Mouse (Mus musculus) adipocyte (in vitro differentiated cells): ENCODE measurements around the gene Mipep.

ENCODE experiments used
- DNase-seq: peaks from one replicate; pipeline ENCODE4 v3.0.0-alpha.2; 2016; ENCODE audit warnings: low spot score

Gene Mipep

GRCm38 (mm10) chr14:60802026-60802425 is 17.7 kb downstream of the Mipep start:
- DNase-seq = no peak

GRCm38 (mm10) chr14:60804978-60805377 is 20.6 kb downstream of the Mipep start:
- no peak for DNase-seq

- DNase-seq = peak; percentile 8
Measured at GRCm38 (mm10) chr14:60805871-60806270, 21.5 kb downstream of the Mipep start.

GRCm38 (mm10) chr14:60806891-60807344 is 22.5 kb downstream of the Mipep start:
- no peak for DNase-seq

- no peak for DNase-seq
Measured at GRCm38 (mm10) chr14:60809881-60810280, 25.5 kb downstream of the Mipep start.

- DNase-seq = no peak
Measured at GRCm38 (mm10) chr14:60811547-60811946, 27.2 kb downstream of the Mipep start.

GRCm38 (mm10) chr14:60815098-60815497 is 30.7 kb downstream of the Mipep start:
- no peak for DNase-seq

- DNase-seq = no peak
Measured at GRCm38 (mm10) chr14:60818045-60818444, 33.7 kb downstream of the Mipep start.

- no peak for DNase-seq
Measured at GRCm38 (mm10) chr14:60830096-60830495, 45.7 kb downstream of the Mipep start.

GRCm38 (mm10) chr14:60836709-60837108 is 52.3 kb downstream of the Mipep start:
- DNase-seq = no peak

- DNase-seq = no peak
Measured at GRCm38 (mm10) chr14:60839654-60840053, 55.3 kb downstream of the Mipep start.

GRCm38 (mm10) chr14:60841977-60842659 is 57.7 kb downstream of the Mipep start:
- DNase-seq = no peak

- no peak for DNase-seq
Measured at GRCm38 (mm10) chr14:60843596-60843995, 59.2 kb downstream of the Mipep start.

GRCm38 (mm10) chr14:60845261-60846045 is 61.1 kb downstream of the Mipep start:
- no peak for DNase-seq

- no peak for DNase-seq
Measured at GRCm38 (mm10) chr14:60846174-60846573, 61.8 kb downstream of the Mipep start.

GRCm38 (mm10) chr14:60848194-60848593 is 63.8 kb downstream of the Mipep start:
- no peak for DNase-seq

GRCm38 (mm10) chr14:60850101-60850500 is 65.7 kb downstream of the Mipep start:
- no peak for DNase-seq

GRCm38 (mm10) chr14:60851632-60852031 is 67.3 kb downstream of the Mipep start:
- no peak for DNase-seq

GRCm38 (mm10) chr14:60856199-60856912 is 72.0 kb downstream of the Mipep start:
- DNase-seq = no peak

- DNase-seq = no peak
Measured at GRCm38 (mm10) chr14:60856913-60857300, 72.5 kb downstream of the Mipep start.

- DNase-seq = no peak
Measured at GRCm38 (mm10) chr14:60863396-60863795, 79.0 kb downstream of the Mipep start.

GRCm38 (mm10) chr14:60866399-60866798 is 82.0 kb downstream of the Mipep start:
- DNase-seq = no peak

GRCm38 (mm10) chr14:60868325-60868724 is 84.0 kb downstream of the Mipep start:
- DNase-seq = no peak
